Mouse (Mus musculus): Measurements from ENCODE around the gene Zfp341.

DNA sequence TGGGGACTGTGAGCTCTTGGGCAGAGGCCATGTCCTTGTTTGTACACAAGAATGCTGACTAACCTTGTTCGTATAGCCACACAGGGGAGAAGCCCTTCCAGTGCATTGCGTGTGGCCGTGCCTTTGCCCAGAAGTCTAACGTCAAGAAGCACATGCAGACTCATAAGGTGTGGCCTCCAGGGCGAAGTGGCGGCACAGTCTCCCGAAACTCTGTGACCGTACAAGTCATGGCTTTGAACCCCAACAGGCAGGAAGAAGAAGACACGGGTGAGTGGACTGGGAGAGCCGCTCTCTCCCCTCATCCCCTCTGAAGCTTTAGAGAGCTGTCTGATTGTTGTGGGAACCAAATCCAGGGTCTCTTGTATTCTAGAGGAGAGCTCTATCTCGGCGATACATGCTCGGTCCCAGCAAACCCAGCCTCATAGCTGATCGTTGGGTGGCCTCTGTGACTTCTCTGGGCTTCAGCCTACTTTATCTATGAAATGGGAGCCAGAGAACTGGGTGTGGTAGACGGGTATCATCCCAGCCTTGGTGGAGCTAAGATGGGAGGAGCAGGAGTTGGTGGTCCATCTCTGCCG is 19.2 kb downstream of the Zfp341 start:
- TF ChIP-seq POLR2A (IDR thresholded peaks at IDR 0.05; ENCODE audit: low read depth, low read length) (no peak), CTCF (IDR thresholded peaks at IDR 0.05; ENCODE audit: extremely low read depth, insufficient read depth, insufficient read length, insufficient replicate concordance) (no peak)
